Mouse (Mus musculus): ENCODE results near the gene Eri2. TPM values are rescaled to one million over a fixed set of nuclear protein-coding genes. Genes with fewer than 3 reads are reported as not detected.
"Not testable (repeated sequence)": the region's sequence is repeated elsewhere in the genome, so short reads cannot be mapped to it uniquely, and the experiment has no call there.

The Eri2 gene
- polyA plus RNA-seq, 1 experiment: 26.9 TPM

- Histone ChIP-seq H3K27me3 (ENCODE audit: control insufficient read depth, insufficient read depth, low read length, poor library complexity, severe bottlenecking) (no peaks in the 10 kb centered on the region), H3K4me3 (ENCODE audit: low read depth, low read length) (peak within 1 kb of the TSS; percentile 49; the same call in 1 of the 2 replicates), H3K9ac (ENCODE audit: low read depth, poor library complexity, severe bottlenecking) (no peak within 1 kb of the TSS), H3K27ac (ENCODE audit: insufficient read depth, low read length) (no peak within 1 kb of the TSS), H3K36me3 (ENCODE audit: control insufficient read depth, insufficient read depth, low read length, poor library complexity, severe bottlenecking) (no peaks in the 10 kb centered on the region), H3K9me3 (replicated peaks; ENCODE audit: control insufficient read depth, insufficient read depth, low read length, poor library complexity, severe bottlenecking) (no peaks in the 10 kb centered on the region), H3K4me1 (ENCODE audit: control insufficient read depth, insufficient read depth, low read length) (no peaks in the 10 kb centered on the region)
- no peak for TF ChIP-seq POLR2A (IDR thresholded peaks at IDR 0.05; ENCODE audit: insufficient read depth, low read length)
- TF ChIP-seq EP300 (IDR thresholded peaks at IDR 0.05; ENCODE audit: insufficient read depth, low read depth, low read length): no peak
- TF ChIP-seq CTCF (IDR thresholded peaks at IDR 0.05; ENCODE audit: low read depth, low read length): no peak
These were observed 33.3 kb downstream of the Eri2 start, which contains the start of gene Acsm3 for GRCm38 (mm10) chr7:119760527-119760951. Gene Acsm3, plus strand, starts transcription at chr7:119760923.

DNA sequence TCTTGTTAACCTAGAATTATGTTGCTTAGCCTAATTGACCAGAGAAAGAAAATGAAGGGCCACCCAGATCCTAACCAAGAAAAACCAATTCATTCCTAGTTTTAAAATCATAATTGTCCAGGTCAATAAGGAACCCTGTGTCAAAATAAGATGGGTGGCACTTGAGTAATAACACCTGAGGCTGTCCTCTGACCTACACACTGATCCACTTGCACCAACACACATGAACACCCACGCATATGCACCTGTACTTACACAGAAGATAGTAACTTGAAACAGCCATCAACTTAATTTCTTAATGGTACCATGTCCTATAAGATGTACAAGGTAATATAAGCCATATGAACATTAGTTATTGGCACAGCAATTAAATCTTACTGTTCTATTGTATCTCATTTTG, 40.2 kb downstream of the Eri2 start:
- no peak for TF ChIP-seq EP300 (IDR thresholded peaks at IDR 0.05; ENCODE audit: insufficient read depth, low read depth, low read length)
- TF ChIP-seq POLR2A (IDR thresholded peaks at IDR 0.05; ENCODE audit: insufficient read depth, low read length): no peak
- no peak for TF ChIP-seq CTCF (IDR thresholded peaks at IDR 0.05; ENCODE audit: low read depth, low read length)
- no peak overlapping the region for H3K9ac ChIP-seq (ENCODE audit: low read depth, poor library complexity, severe bottlenecking)
- H3K4me1 ChIP-seq (ENCODE audit: control insufficient read depth, insufficient read depth, low read length): no peaks in the 10 kb centered on the region
- H3K36me3 ChIP-seq (ENCODE audit: control insufficient read depth, insufficient read depth, low read length, poor library complexity, severe bottlenecking): no peaks in the 10 kb centered on the region
- no peak overlapping the region for H3K4me3 ChIP-seq (ENCODE audit: low read depth, low read length)
- no peak overlapping the region for H3K27ac ChIP-seq (ENCODE audit: insufficient read depth, low read length)
- no peaks in the 10 kb centered on the region for H3K27me3 ChIP-seq (ENCODE audit: control insufficient read depth, insufficient read depth, low read length, poor library complexity, severe bottlenecking)
- H3K9me3 ChIP-seq (replicated peaks; ENCODE audit: control insufficient read depth, insufficient read depth, low read length, poor library complexity, severe bottlenecking): no peaks in the 10 kb centered on the region; the same call in 1 of the 2 replicates

- H3K27ac ChIP-seq (ENCODE audit: insufficient read depth, low read length): no peak overlapping the region
- H3K4me3 ChIP-seq (ENCODE audit: low read depth, low read length): no peak overlapping the region
- H3K4me1 ChIP-seq (ENCODE audit: control insufficient read depth, insufficient read depth, low read length): no peaks in the 10 kb centered on the region
- no peaks in the 10 kb centered on the region for H3K36me3 ChIP-seq (ENCODE audit: control insufficient read depth, insufficient read depth, low read length, poor library complexity, severe bottlenecking)
- H3K9me3 ChIP-seq (replicated peaks; ENCODE audit: control insufficient read depth, insufficient read depth, low read length, poor library complexity, severe bottlenecking): no peaks in the 10 kb centered on the region; the same call in 1 of the 2 replicates
- H3K9ac ChIP-seq (ENCODE audit: low read depth, poor library complexity, severe bottlenecking): no peak overlapping the region
- TF ChIP-seq POLR2A (IDR thresholded peaks at IDR 0.05; ENCODE audit: insufficient read depth, low read length): no peak
- no peak for TF ChIP-seq CTCF (IDR thresholded peaks at IDR 0.05; ENCODE audit: low read depth, low read length)
- no peak for TF ChIP-seq EP300 (IDR thresholded peaks at IDR 0.05; ENCODE audit: insufficient read depth, low read depth, low read length)
- no peaks in the 10 kb centered on the region for H3K27me3 ChIP-seq (ENCODE audit: control insufficient read depth, insufficient read depth, low read length, poor library complexity, severe bottlenecking)
These were observed 43.9 kb downstream of the Eri2 start for GRCm38 (mm10) chr7:119749942-119750341.

GRCm38 (mm10) chr7:119748761-119749160, 45.1 kb downstream of the Eri2 start:
- Histone ChIP-seq H3K27ac (ENCODE audit: insufficient read depth, low read length) (no peak overlapping the region), H3K36me3 (ENCODE audit: control insufficient read depth, insufficient read depth, low read length, poor library complexity, severe bottlenecking) (no peaks in the 10 kb centered on the region), H3K27me3 (ENCODE audit: control insufficient read depth, insufficient read depth, low read length, poor library complexity, severe bottlenecking) (no peaks in the 10 kb centered on the region), H3K9me3 (replicated peaks; ENCODE audit: control insufficient read depth, insufficient read depth, low read length, poor library complexity, severe bottlenecking) (no peaks in the 10 kb centered on the region; the same call in 1 of the 2 replicates), H3K4me1 (ENCODE audit: control insufficient read depth, insufficient read depth, low read length) (no peaks in the 10 kb centered on the region), H3K4me3 (ENCODE audit: low read depth, low read length) (no peak overlapping the region), H3K9ac (ENCODE audit: low read depth, poor library complexity, severe bottlenecking) (no peak overlapping the region)
- TF ChIP-seq CTCF (IDR thresholded peaks at IDR 0.05; ENCODE audit: low read depth, low read length) (no peak), POLR2A (IDR thresholded peaks at IDR 0.05; ENCODE audit: insufficient read depth, low read length) (no peak), EP300 (IDR thresholded peaks at IDR 0.05; ENCODE audit: insufficient read depth, low read depth, low read length) (no peak)

DNA sequence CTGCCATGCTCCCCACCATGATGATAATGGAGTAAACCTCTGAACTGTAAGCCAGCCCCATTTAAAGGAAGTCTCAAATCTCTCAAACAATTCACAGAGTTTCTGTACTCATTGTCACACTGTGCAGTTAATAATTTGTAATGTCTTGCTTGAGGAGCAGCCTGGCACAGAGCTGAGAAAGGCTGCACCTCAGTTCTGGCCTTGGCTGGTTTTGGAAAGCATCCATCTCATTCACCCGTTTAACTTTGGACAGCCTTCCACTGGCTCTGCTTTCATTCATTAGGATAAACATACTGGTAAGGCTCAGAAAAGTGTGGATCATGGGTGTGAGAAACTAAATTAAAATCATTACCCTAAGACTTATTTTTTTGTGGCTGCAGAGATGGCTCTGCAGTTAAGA, 48.0 kb downstream of the Eri2 start:
- Histone ChIP-seq H3K4me1 (ENCODE audit: control insufficient read depth, insufficient read depth, low read length) (no peaks in the 10 kb centered on the region), H3K36me3 (ENCODE audit: control insufficient read depth, insufficient read depth, low read length, poor library complexity, severe bottlenecking) (no peaks in the 10 kb centered on the region), H3K4me3 (ENCODE audit: low read depth, low read length) (no peak overlapping the region), H3K27me3 (ENCODE audit: control insufficient read depth, insufficient read depth, low read length, poor library complexity, severe bottlenecking) (peaks cover 1% of the 10 kb centered on the region; the same call in 1 of the 2 replicates), H3K9me3 (replicated peaks; ENCODE audit: control insufficient read depth, insufficient read depth, low read length, poor library complexity, severe bottlenecking) (no peaks in the 10 kb centered on the region), H3K9ac (ENCODE audit: low read depth, poor library complexity, severe bottlenecking) (no peak overlapping the region), H3K27ac (ENCODE audit: insufficient read depth, low read length) (no peak overlapping the region)
- TF ChIP-seq CTCF (IDR thresholded peaks at IDR 0.05; ENCODE audit: low read depth, low read length) (no peak), EP300 (IDR thresholded peaks at IDR 0.05; ENCODE audit: insufficient read depth, low read depth, low read length) (no peak), POLR2A (IDR thresholded peaks at IDR 0.05; ENCODE audit: insufficient read depth, low read length) (no peak)

- H3K4me3 ChIP-seq (ENCODE audit: low read depth, low read length): peak overlapping the region; percentile 34
- no peak overlapping the region for H3K27ac ChIP-seq (ENCODE audit: insufficient read depth, low read length)
- TF ChIP-seq CTCF (IDR thresholded peaks at IDR 0.05; ENCODE audit: low read depth, low read length) (peak; percentile 28), EP300 (IDR thresholded peaks at IDR 0.05; ENCODE audit: insufficient read depth, low read depth, low read length) (no peak)
- peak overlapping the region; percentile 56 for H3K9ac ChIP-seq (ENCODE audit: low read depth, poor library complexity, severe bottlenecking)
- no peaks in the 10 kb centered on the region for H3K36me3 ChIP-seq (ENCODE audit: control insufficient read depth, insufficient read depth, low read length, poor library complexity, severe bottlenecking)
- H3K9me3 ChIP-seq (replicated peaks; ENCODE audit: control insufficient read depth, insufficient read depth, low read length, poor library complexity, severe bottlenecking): no peaks in the 10 kb centered on the region
- H3K27me3 ChIP-seq (ENCODE audit: control insufficient read depth, insufficient read depth, low read length, poor library complexity, severe bottlenecking): peaks cover 1% of the 10 kb centered on the region; the same call in 1 of the 2 replicates
- no peaks in the 10 kb centered on the region for H3K4me1 ChIP-seq (ENCODE audit: control insufficient read depth, insufficient read depth, low read length)
These were observed 49.5 kb downstream of the Eri2 start for GRCm38 (mm10) chr7:119744321-119744720.

DNA sequence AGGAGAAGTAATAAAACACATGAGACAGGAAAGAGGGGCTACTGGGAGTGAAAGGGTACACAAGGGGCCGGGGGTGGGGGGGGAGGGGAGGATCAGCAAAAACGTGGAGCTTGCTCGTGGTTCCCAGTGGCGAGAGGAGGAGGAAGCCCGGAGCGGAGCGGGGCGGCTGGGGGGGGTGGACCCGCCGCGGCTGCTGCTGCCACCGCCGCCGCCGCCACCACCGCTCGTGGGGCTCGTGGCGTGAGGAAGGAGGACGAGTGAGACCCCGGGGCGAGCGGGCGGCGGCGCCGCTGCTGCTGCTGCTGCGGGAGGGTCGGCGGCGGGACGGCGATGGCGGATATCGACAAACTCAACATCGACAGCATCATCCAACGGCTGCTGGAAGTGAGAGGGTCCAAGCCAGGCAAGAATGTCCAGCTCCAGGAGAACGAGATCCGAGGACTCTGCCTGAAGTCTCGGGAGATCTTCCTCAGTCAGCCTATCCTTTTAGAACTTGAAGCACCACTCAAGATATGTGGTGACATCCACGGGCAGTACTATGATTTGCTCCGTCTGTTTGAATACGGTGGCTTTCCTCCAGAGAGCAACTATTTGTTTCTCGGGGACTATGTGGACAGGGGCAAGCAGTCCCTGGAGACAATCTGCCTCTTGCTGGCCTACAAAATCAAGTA, 53.9 kb downstream of the Eri2 start:
- not testable (repeated sequence) for H3K27ac ChIP-seq (ENCODE audit: insufficient read depth, low read length)

More for the DNA sequence above, 53.9 kb downstream of the Eri2 start:
- not testable (repeated sequence) for H3K4me3 ChIP-seq (ENCODE audit: low read depth, low read length); H3K36me3 ChIP-seq (ENCODE audit: control insufficient read depth, insufficient read depth, low read length, poor library complexity, severe bottlenecking); H3K9me3 ChIP-seq (replicated peaks; ENCODE audit: control insufficient read depth, insufficient read depth, low read length, poor library complexity, severe bottlenecking); H3K4me1 ChIP-seq (ENCODE audit: control insufficient read depth, insufficient read depth, low read length); H3K27me3 ChIP-seq (ENCODE audit: control insufficient read depth, insufficient read depth, low read length, poor library complexity, severe bottlenecking)
- peak overlapping the region; percentile 56; the same call in 1 of the 2 replicates for H3K9ac ChIP-seq (ENCODE audit: low read depth, poor library complexity, severe bottlenecking)
